ENCODE assay signal across 9 mouse cellular contexts in the genomic region with DNA sequence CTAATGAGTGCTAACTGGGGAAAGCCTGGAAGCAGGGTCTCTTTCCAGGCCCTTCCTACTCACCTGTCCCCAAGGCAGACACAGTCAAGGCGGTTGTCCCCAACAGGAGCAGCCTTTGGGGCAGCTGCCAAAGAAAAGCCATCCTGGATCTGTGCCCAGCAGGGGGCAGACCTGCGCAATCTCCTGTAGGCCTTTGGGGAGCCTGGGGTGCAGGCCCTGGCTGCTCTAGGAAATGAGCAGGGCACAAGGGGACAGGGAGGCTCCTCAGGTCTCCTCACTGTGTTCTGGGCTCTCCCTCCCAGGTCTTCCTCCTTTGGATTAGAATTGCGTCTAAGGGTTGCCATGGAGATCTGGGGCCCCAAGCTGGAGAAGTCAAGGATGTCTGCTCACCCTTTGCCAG. TPM values are rescaled to one million over a fixed set of nuclear protein-coding genes. Genes with fewer than 3 reads are reported as not detected.
DNase-seq lines count a peak whose midpoint lies in the region; TF ChIP-seq lines count a peak whose summit lies in the region.
"Had no signal": no experiment of that assay in that cellular context is flagged by ENCODE, and none has a peak within 500 bp of the region (broad histone marks: within the 10 kb centered on the region; RNA-seq: fewer than 3 reads in every experiment).

No protein-coding gene starts in this region.

- intact Hi-C loops in left cerebral cortex, adult 2 months (cut with DNase I), result no loop called here
- intact Hi-C loops in left cerebral cortex, postnatal 36 days (cut with DNase I), result no loop called here

- no peak for DNase-seq in left cerebral cortex, adult 2 months (ENCODE audit: extremely low spot score in 1 of 2, low spot score in 2 of 2)
- no peak for DNase-seq in left cerebral cortex, postnatal 36 days (ENCODE audit: low spot score in 2 of 2)
- peak; percentile 73 for DNase-seq in ZHBTc4 (ENCODE audit: low read depth, low spot score)
- peak; percentile 64 for DNase-seq in induced T-regulatory cell, adult 2 months (ENCODE audit: low read depth)
- DNase-seq in spleen, postnatal 4 days (ENCODE audit: low spot score in 2 of 2), result peak; percentile 38 to 80
- no peak for DNase-seq in layer of hippocampus, adult 18-20 months (ENCODE audit: low spot score in 2 of 2)
- no peak for DNase-seq in layer of hippocampus, adult 8-10 months (ENCODE audit: low spot score in 2 of 2)
- DNase-seq in layer of hippocampus, adult 9-11 months, result no peak

- H3K4me3 ChIP-seq in left cerebral cortex, adult 2 months, result no peak overlapping the region
- H3K4me3 ChIP-seq: embryonic facial prominence, embryonic 12.5 days had no signal

- peak; percentile 22 for TF ChIP-seq CTCF in left cerebral cortex, adult 2 months (IDR thresholded peaks at IDR 0.05)

- no peak overlapping the region for H3K27ac ChIP-seq in left cerebral cortex, adult 2 months
- H3K27ac ChIP-seq: embryonic facial prominence, embryonic 12.5 days had no signal

RNA-seq across cellular contexts. Expression of a gene that starts 7.4 kb away (rescaled TPM):
- total RNA-seq in left cerebral cortex, adult 2 months (2021), result not detected
- not detected for total RNA-seq in left cerebral cortex, postnatal 36 days (2021)
- total RNA-seq in layer of hippocampus, adult 18-20 months (2021), result not detected
- not detected for total RNA-seq in layer of hippocampus, adult 8-10 months (2022)

RNA-seq across cellular contexts. Expression of a gene that starts 11.7 kb away (rescaled TPM):
- 100 to 1,000 TPM; 128 to 144 TPM for total RNA-seq in left cerebral cortex, adult 2 months (2021)
- 100 to 1,000 TPM in 1 of 2 experiments, 10 to 100 TPM in 1; 97.9 to 139 TPM for total RNA-seq in left cerebral cortex, postnatal 36 days (2021)
- total RNA-seq in layer of hippocampus, adult 18-20 months (2021), result 100 to 1,000 TPM; 111 to 136 TPM
- 100 to 1,000 TPM; 120 to 168 (median 151) TPM for total RNA-seq in layer of hippocampus, adult 8-10 months (2022)

Comparison
In these comparisons a context has a peak if more than half of its experiments do, and no peak if none do; other contexts are left out.
1. DNase-seq: peak in ZHBTc4 (single experiment), induced T-regulatory cell, adult 2 months (single experiment) and spleen, postnatal 4 days (2 of 2); none in left cerebral cortex, adult 2 months (0 of 2), left cerebral cortex, postnatal 36 days (0 of 2), layer of hippocampus, adult 18-20 months (0 of 2), layer of hippocampus, adult 8-10 months (0 of 2) and layer of hippocampus, adult 9-11 months (single experiment).